Mouse (Mus musculus) limb, embryonic 15.5 days (tissue): Measurements from ENCODE around the gene Icmt. TPM values are rescaled to one million over a fixed set of nuclear protein-coding genes. Genes with fewer than 3 reads are reported as not detected.

ENCODE experiments used
- ATAC-seq: fragments of 200-750 bp; cut with Nextera tagmentation; 2 replicates; pipeline ENCODE4 v1.8.0; 2017; ENCODE audit warnings: low read depth, moderate TSS enrichment; ENCODE audit not compliant: insufficient number of reproducible peaks, low FRiP score, low TSS enrichment
- H3K27ac ChIP-seq: fragments of 300-500 bp; sonication (generic); 2 replicates; pipeline ENCODE4 v1.5.1; 2015; ENCODE audit warnings: moderate library complexity, mild to moderate bottlenecking, inconsistent platforms
- H3K27me3 ChIP-seq: fragments of 300-500 bp; sonication (generic); 2 replicates; pipeline ENCODE4 v1.6.1; 2015; ENCODE audit warnings: inconsistent platforms
- H3K36me3 ChIP-seq: fragments of 300-500 bp; sonication (generic); 2 replicates; pipeline ENCODE4 v1.6.1; 2015; ENCODE audit warnings: inconsistent platforms
- H3K4me1 ChIP-seq: fragments of 300-500 bp; sonication (generic); 2 replicates; pipeline ENCODE4 v1.6.1; 2015; ENCODE audit warnings: inconsistent platforms
- H3K4me2 ChIP-seq: fragments of 300-500 bp; sonication (generic); 2 replicates; pipeline ENCODE4 v1.6.1; 2015; ENCODE audit warnings: mild to moderate bottlenecking, inconsistent platforms
- H3K4me3 ChIP-seq: fragments of 300-500 bp; sonication (generic); 2 replicates; pipeline ENCODE4 v1.5.1; 2015; ENCODE audit warnings: mild to moderate bottlenecking, inconsistent platforms
- H3K9ac ChIP-seq: fragments of 300-500 bp; sonication (generic); 2 replicates; pipeline ENCODE4 v1.6.1; 2015; ENCODE audit warnings: inconsistent platforms
- H3K9me3 ChIP-seq: fragments of 300-500 bp; sonication (generic); 2 replicates; pipeline ENCODE4 v1.6.1; 2016; ENCODE audit warnings: inconsistent platforms
- WGBS: fragments of 180-500 bp; shearing (Covaris S2); methylation state at CpG from one replicate; pipeline ENCODE4 v1.1.7; 2015; 5-methylcytosine and 5-hydroxymethylcytosine counted together
- polyA plus RNA-seq: library from polyadenylated mRNA; unstranded; fragments of >200 nt; fragmentation: Nextera tagmentation; extraction: Ambion mirVana; gene quantifications from 2 replicates; pipeline ENCODE4 v1.2.1, GENCODE M21; 2015

The Icmt gene
- polyA plus RNA-seq, 1 experiment from 2014 or later = 26.4 TPM

GRCm38 (mm10) chr4:152277916-152278315 is 19.1 kb upstream of the Icmt start:
- 58% methylated on average over 2 of the region's 2 CpGs for WGBS

GRCm38 (mm10) chr4:152278986-152279385 is 18.0 kb upstream of the Icmt start:
- Histone ChIP-seq H3K27ac (no peak overlapping the region), H3K9ac (no peak overlapping the region), H3K4me3 (no peak overlapping the region), H3K4me1 (peaks cover 42% of the 10 kb centered on the region), H3K27me3 (peaks cover 58% of the 10 kb centered on the region), H3K9me3 (no peaks in the 10 kb centered on the region), H3K4me2 (no peak overlapping the region), H3K36me3 (peaks cover 36% of the 10 kb centered on the region)
- WGBS = 88% methylated on average over 23 of the region's 23 CpGs
- no peak for ATAC-seq

More at GRCm38 (mm10) chr4:152277916-152278315, 19.1 kb upstream of the Icmt start:
- no peak overlapping the region for H3K4me2 ChIP-seq
- no peak overlapping the region for H3K9ac ChIP-seq
- H3K4me3 ChIP-seq = no peak overlapping the region
- peaks cover 45% of the 10 kb centered on the region for H3K4me1 ChIP-seq
- H3K36me3 ChIP-seq = peaks cover 32% of the 10 kb centered on the region
- no peaks in the 10 kb centered on the region for H3K9me3 ChIP-seq
- H3K27me3 ChIP-seq = peaks cover 48% of the 10 kb centered on the region
- ATAC-seq = no peak
- H3K27ac ChIP-seq = no peak overlapping the region

- H3K9ac ChIP-seq = no peak overlapping the region
- no peak overlapping the region for H3K4me2 ChIP-seq
- 51% methylated on average over 15 of the region's 15 CpGs for WGBS
- H3K4me1 ChIP-seq = peaks cover 26% of the 10 kb centered on the region
- peaks cover 39% of the 10 kb centered on the region for H3K36me3 ChIP-seq
- no peak for ATAC-seq
- H3K4me3 ChIP-seq = no peak overlapping the region
- peaks cover 77% of the 10 kb centered on the region for H3K27me3 ChIP-seq
- no peak overlapping the region for H3K27ac ChIP-seq
- no peaks in the 10 kb centered on the region for H3K9me3 ChIP-seq
These were observed 15.4 kb upstream of the Icmt start for GRCm38 (mm10) chr4:152281601-152282000.

GRCm38 (mm10) chr4:152282721-152283120 is 14.3 kb upstream of the Icmt start:
- peaks cover 39% of the 10 kb centered on the region for H3K36me3 ChIP-seq
- H3K4me1 ChIP-seq = peaks cover 28% of the 10 kb centered on the region
- no peak overlapping the region for H3K9ac ChIP-seq
- H3K9me3 ChIP-seq = no peaks in the 10 kb centered on the region
- H3K4me3 ChIP-seq = peak overlapping the region; percentile 35
- ATAC-seq = no peak
- H3K27me3 ChIP-seq = peaks cover 86% of the 10 kb centered on the region
- WGBS = 15% methylated on average over 34 of the region's 34 CpGs
- peak overlapping the region; percentile 63 for H3K4me2 ChIP-seq
- H3K27ac ChIP-seq = no peak overlapping the region

- WGBS = 6% methylated on average over 65 of the region's 70 CpGs
These were observed 13.7 kb upstream of the Icmt start for GRCm38 (mm10) chr4:152283186-152283950.

GRCm38 (mm10) chr4:152285505-152285904 is 11.5 kb upstream of the Icmt start:
- Histone ChIP-seq H3K9ac (no peak overlapping the region), H3K27ac (no peak overlapping the region)
- WGBS = 1% methylated on average over 10 of the region's 10 CpGs

More at GRCm38 (mm10) chr4:152283186-152283950, 13.7 kb upstream of the Icmt start:
- H3K9ac ChIP-seq = no peak overlapping the region
- peak overlapping the region; percentile 63 for H3K4me2 ChIP-seq
- H3K27ac ChIP-seq = no peak overlapping the region
- H3K4me3 ChIP-seq = peak overlapping the region; percentile 35
- peaks cover 39% of the 10 kb centered on the region for H3K36me3 ChIP-seq
- no peaks in the 10 kb centered on the region for H3K9me3 ChIP-seq
- H3K27me3 ChIP-seq = peaks cover 92% of the 10 kb centered on the region
- H3K4me1 ChIP-seq = peaks cover 28% of the 10 kb centered on the region
- peak; percentile 66 for ATAC-seq

GRCm38 (mm10) chr4:152286183-152286582 is 10.8 kb upstream of the Icmt start:
- H3K9ac ChIP-seq = no peak overlapping the region
- H3K27me3 ChIP-seq = peaks cover 92% of the 10 kb centered on the region
- WGBS = 2% methylated on average over 32 of the region's 32 CpGs
- no peaks in the 10 kb centered on the region for H3K9me3 ChIP-seq
- peak overlapping the region; percentile 23 for H3K4me3 ChIP-seq
- H3K27ac ChIP-seq = no peak overlapping the region
- peak; percentile 12; the same call in 1 of the 2 replicates for ATAC-seq
- H3K4me2 ChIP-seq = peak overlapping the region; percentile 38
- H3K4me1 ChIP-seq = peaks cover 40% of the 10 kb centered on the region
- H3K36me3 ChIP-seq = peaks cover 17% of the 10 kb centered on the region

More at GRCm38 (mm10) chr4:152285505-152285904, 11.5 kb upstream of the Icmt start:
- no peak overlapping the region for H3K4me3 ChIP-seq
- peaks cover 23% of the 10 kb centered on the region for H3K36me3 ChIP-seq
- ATAC-seq = no peak
- H3K4me1 ChIP-seq = peaks cover 35% of the 10 kb centered on the region
- no peak overlapping the region for H3K4me2 ChIP-seq
- H3K9me3 ChIP-seq = no peaks in the 10 kb centered on the region
- peaks cover 92% of the 10 kb centered on the region for H3K27me3 ChIP-seq

GRCm38 (mm10) chr4:152286887-152287286 is 10.1 kb upstream of the Icmt start:
- no peak for ATAC-seq
- H3K27ac ChIP-seq = no peak overlapping the region
- H3K36me3 ChIP-seq = peaks cover 10% of the 10 kb centered on the region
- no peaks in the 10 kb centered on the region for H3K9me3 ChIP-seq
- H3K4me1 ChIP-seq = peaks cover 40% of the 10 kb centered on the region
- H3K9ac ChIP-seq = no peak overlapping the region
- WGBS = 3% methylated on average over 26 of the region's 26 CpGs
- peaks cover 92% of the 10 kb centered on the region for H3K27me3 ChIP-seq
- no peak overlapping the region; the same call in 1 of the 2 replicates for H3K4me3 ChIP-seq
- H3K4me2 ChIP-seq = no peak overlapping the region

- Histone ChIP-seq H3K36me3 (0 out of 2 replicates have a peak, but pooled peaks cover 7% of the 10 kb centered on the region), H3K4me3 (no peak overlapping the region), H3K9ac (no peak overlapping the region), H3K27ac (no peak overlapping the region), H3K9me3 (no peaks in the 10 kb centered on the region), H3K4me1 (peaks cover 38% of the 10 kb centered on the region), H3K4me2 (no peak overlapping the region), H3K27me3 (peaks cover 92% of the 10 kb centered on the region)
- 12% methylated on average over 19 of the region's 19 CpGs for WGBS
- ATAC-seq = no peak
These were observed 9.5 kb upstream of the Icmt start for GRCm38 (mm10) chr4:152287317-152288120.

- H3K9ac ChIP-seq = no peak overlapping the region
- WGBS = 54% methylated on average over 18 of the region's 18 CpGs
- H3K9me3 ChIP-seq = no peaks in the 10 kb centered on the region
- peaks cover 92% of the 10 kb centered on the region for H3K27me3 ChIP-seq
- no peak overlapping the region for H3K4me3 ChIP-seq
- 0 out of 2 replicates have a peak, but pooled peaks cover 7% of the 10 kb centered on the region for H3K36me3 ChIP-seq
- peaks cover 31% of the 10 kb centered on the region for H3K4me1 ChIP-seq
- no peak overlapping the region for H3K4me2 ChIP-seq
- no peak overlapping the region for H3K27ac ChIP-seq
- no peak for ATAC-seq
These were observed 8.6 kb upstream of the Icmt start for GRCm38 (mm10) chr4:152288398-152288945.

- Histone ChIP-seq H3K36me3 (no peaks in the 10 kb centered on the region), H3K4me2 (peak overlapping the region; percentile 44), H3K27ac (no peak overlapping the region), H3K4me3 (peak overlapping the region; percentile 29), H3K9ac (no peak overlapping the region), H3K9me3 (no peaks in the 10 kb centered on the region), H3K4me1 (peaks cover 29% of the 10 kb centered on the region), H3K27me3 (peaks cover 89% of the 10 kb centered on the region)
- no peak for ATAC-seq
- WGBS = under 1% methylated on average over 39 of the region's 39 CpGs
These were observed 6.6 kb upstream of the Icmt start for GRCm38 (mm10) chr4:152290385-152290784.
